Mouse (Mus musculus) forebrain, embryonic 16.5 days (tissue): ENCODE measurements around the gene Tmem274. TPM values are rescaled to one million over a fixed set of nuclear protein-coding genes. Genes with fewer than 3 reads are reported as not detected.

Experiments
- ATAC-seq: fragments of 200-750 bp; cut with Nextera tagmentation; 2 replicates; pipeline ENCODE4 v1.8.0; 2017; ENCODE audit warnings: mild to moderate bottlenecking, moderate library complexity
- H3K27ac ChIP-seq: fragments of 300-500 bp; sonication (generic); 2 replicates; pipeline ENCODE4 v1.5.1; 2014; ENCODE audit warnings: low read length, control low read depth
- H3K27me3 ChIP-seq: fragments of 300-500 bp; sonication (generic); replicated peaks from 2 replicates; pipeline ENCODE4 v1.6.1; 2014; ENCODE audit warnings: low read length; ENCODE audit not compliant: control insufficient read depth, insufficient read depth
- H3K36me3 ChIP-seq: fragments of 300-500 bp; sonication (generic); 2 replicates; pipeline ENCODE4 v1.6.1; 2014; ENCODE audit not compliant: control insufficient read depth, insufficient read depth
- H3K4me1 ChIP-seq: fragments of 300-500 bp; sonication (generic); replicated peaks from 2 replicates; pipeline ENCODE4 v1.6.1; 2014; ENCODE audit warnings: low read length; ENCODE audit not compliant: control insufficient read depth, insufficient read depth
- H3K4me2 ChIP-seq: fragments of 300-500 bp; sonication (generic); 2 replicates; pipeline ENCODE4 v1.6.1; 2014; ENCODE audit warnings: mild to moderate bottlenecking, low read length, control low read depth
- H3K4me3 ChIP-seq: fragments of 300-500 bp; sonication (generic); replicated peaks from 2 replicates; pipeline ENCODE4 v1.5.1; 2014; ENCODE audit warnings: mild to moderate bottlenecking, low read length, control low read depth
- H3K9ac ChIP-seq: fragments of 300-500 bp; sonication (generic); replicated peaks from 2 replicates; pipeline ENCODE4 v1.6.1; 2014; ENCODE audit warnings: low read depth, low read length, control low read depth
- H3K9me3 ChIP-seq: fragments of 300-500 bp; sonication (generic); 2 replicates; pipeline ENCODE4 v1.6.1; 2016; ENCODE audit warnings: low read length; ENCODE audit not compliant: control insufficient read depth
- WGBS: fragments of 180-500 bp; shearing (Covaris S2); extraction: QIAGEN DNeasy Blood & Tissue Kit; methylation state at CpG from one replicate; pipeline ENCODE4 v1.1.7; 2014; 5-methylcytosine and 5-hydroxymethylcytosine counted together
- polyA plus RNA-seq: library from polyadenylated mRNA; unstranded; fragments of >200 nt; fragmentation: Nextera tagmentation; extraction: Ambion mirVana; gene quantifications from 2 replicates; pipeline ENCODE4 v1.2.1, GENCODE M21; 2015

Gene Tmem274
- polyA plus RNA-seq, 1 experiment from 2014 or later: not detected

DNA sequence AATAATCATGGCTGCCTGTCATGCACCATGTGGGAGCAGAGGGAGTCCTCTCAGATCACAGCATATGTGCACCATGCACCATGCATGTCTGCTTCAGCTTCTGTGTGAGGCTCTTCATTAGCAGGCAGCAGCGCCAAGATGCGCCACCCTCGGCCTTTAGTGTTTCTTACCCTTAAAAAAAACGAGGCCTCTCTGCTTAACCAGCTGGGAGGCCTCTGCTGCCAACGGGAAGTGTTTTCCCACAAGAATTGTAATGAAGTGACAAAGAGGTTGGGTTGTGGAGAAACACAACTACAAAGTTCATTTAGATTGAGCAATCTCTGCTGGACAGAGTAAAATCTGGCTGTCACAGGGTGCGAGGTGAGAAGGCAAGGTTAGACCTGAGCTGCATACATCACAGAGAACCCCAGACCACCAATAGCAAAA lies 34.1 kb downstream of the Tmem274 start:
- Histone ChIP-seq H3K27me3 (no peaks in the 10 kb centered on the region), H3K36me3 (no peaks in the 10 kb centered on the region), H3K27ac (peak overlapping the region; percentile 42), H3K9me3 (no peaks in the 10 kb centered on the region), H3K4me1 (peaks cover 7% of the 10 kb centered on the region; the same call in 1 of the 2 replicates), H3K9ac (no peak overlapping the region), H3K4me3 (no peak overlapping the region), H3K4me2 (no peak overlapping the region)
- peak; percentile 80 for ATAC-seq
- 20% methylated on average over 6 of the region's 6 CpGs for WGBS

DNA sequence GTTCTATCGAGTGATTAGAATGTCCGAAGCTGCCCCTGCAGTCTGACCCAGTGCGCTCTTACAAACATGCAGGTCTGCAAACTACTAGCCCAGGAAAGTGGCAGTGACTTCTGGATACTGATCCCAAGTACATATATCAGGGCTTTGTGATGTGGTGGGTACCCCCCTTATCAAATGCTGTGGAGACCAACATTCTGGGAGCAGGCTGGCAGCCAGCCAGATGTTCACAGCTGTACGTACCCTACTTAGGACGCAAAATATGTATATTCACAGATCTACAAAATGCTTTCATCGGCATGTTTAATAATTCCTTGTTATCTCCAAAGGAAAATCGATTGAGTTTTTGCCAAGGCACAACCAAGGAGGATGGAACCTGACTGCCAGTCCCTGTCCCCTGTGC lies 34.9 kb downstream of the Tmem274 start:
- no peaks in the 10 kb centered on the region for H3K9me3 ChIP-seq
- H3K4me1 ChIP-seq: peaks cover 7% of the 10 kb centered on the region; the same call in 1 of the 2 replicates
- peak; percentile 50; the same call in 1 of the 2 replicates for ATAC-seq
- no peak overlapping the region for H3K4me2 ChIP-seq
- H3K4me3 ChIP-seq: no peak overlapping the region
- no peak overlapping the region for H3K9ac ChIP-seq
- 74% methylated on average over 7 of the region's 7 CpGs for WGBS
- H3K27ac ChIP-seq: peak overlapping the region; percentile 42
- no peaks in the 10 kb centered on the region for H3K27me3 ChIP-seq
- no peaks in the 10 kb centered on the region for H3K36me3 ChIP-seq

DNA sequence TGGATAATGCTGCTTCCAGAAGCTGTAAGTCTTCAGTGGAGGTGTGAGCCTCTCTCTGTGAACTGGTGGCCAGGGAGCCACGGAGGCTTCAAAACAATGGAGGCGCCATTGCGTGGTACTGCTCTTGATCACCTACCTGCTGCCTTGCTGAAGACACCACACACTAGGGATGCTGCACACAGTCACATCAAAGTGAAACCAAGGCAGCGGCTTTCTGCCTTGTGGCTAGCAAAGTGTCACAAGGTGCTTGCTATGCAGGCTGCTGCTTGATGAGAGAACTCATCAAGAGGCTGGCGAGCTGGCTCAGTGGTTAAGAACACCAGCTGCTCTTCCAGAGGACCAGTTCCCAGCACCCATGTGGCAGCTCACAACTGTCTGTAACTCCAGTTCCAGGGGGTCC lies 38.5 kb downstream of the Tmem274 start:
- H3K36me3 ChIP-seq: no peaks in the 10 kb centered on the region
- H3K27ac ChIP-seq: no peak overlapping the region
- H3K4me1 ChIP-seq: peaks cover 18% of the 10 kb centered on the region
- no peak overlapping the region for H3K4me2 ChIP-seq
- H3K9me3 ChIP-seq: no peaks in the 10 kb centered on the region
- H3K9ac ChIP-seq: no peak overlapping the region
- WGBS: 90% methylated on average over 5 of the region's 5 CpGs
- H3K27me3 ChIP-seq: no peaks in the 10 kb centered on the region
- no peak for ATAC-seq
- no peak overlapping the region for H3K4me3 ChIP-seq

DNA sequence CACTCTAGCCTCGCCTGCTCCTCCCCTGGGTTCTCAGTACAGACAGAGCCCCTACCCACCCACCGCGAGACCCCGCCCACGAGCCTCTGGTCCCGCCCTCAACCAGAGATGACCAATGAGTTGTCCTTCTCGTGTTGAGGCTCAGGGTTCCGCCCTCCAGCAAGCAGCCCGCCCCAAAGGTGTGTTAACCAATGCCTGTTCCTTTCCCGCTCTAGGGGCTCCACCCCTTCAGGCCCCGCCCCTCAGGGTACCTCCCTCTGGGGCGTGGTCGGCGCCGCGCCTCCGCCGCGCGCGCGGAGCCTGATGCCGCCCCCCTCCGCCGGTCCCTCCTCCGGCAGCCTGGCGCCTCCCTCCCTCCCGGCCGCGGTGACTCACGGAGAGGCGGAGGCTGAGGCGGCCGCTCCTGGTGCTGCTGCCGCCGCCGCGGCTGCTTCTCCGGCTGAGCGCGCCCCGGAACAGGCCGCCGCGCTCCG lies 40.7 kb downstream of the Tmem274 start, which contains the start of gene Ctnnbip1:
Gene Ctnnbip1 (plus strand): TSS at position 369 of the 473 bp plus-strand sequence.
- no peak within 1 kb of the TSS for H3K27ac ChIP-seq
- WGBS: under 1% methylated on average over 26 of the region's 46 CpGs
- H3K4me2 ChIP-seq: peak within 1 kb of the TSS; percentile 96

DNA sequence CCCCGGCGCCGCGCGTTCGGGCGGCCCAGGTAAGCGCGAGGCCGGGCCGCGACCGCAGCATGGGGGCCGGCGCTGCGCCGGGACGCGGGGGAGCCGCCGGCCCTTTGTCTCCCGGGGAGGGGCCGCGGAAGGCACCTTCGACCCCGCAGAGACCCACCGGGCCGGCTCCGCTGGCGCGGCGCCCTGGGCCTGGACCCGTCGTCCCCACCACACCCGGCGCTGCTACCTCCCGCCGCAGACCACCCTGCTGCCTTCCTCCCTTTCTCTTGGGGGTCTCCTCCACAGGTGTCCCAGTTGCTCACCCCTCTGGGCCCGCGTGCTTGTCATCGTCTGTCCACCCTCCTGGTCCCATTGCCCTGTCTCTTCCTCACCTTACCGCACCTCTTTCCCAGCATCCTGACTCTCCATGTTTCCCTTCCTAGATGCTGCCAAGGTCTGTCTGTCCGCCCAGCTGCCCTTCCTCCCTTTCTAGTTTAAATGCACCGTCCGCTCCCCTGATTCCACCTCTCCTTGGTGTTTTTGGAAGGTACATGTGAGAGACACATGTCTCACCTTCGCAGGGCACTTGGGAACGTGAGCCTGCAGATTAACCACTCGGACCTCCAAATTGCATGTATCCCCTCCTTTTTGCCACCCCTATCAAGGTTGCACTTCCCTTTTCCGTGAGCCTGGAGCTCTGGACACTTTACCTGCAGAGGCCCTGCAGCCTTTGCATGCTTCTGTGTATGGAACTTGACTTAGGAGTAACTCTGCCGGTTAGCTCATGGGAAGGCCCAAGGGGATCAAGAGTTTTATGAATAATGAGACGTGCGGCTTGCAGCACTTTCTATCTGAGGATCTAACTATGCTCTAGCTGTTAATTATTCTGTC lies 41.4 kb downstream of the Tmem274 start:
- no peak for ATAC-seq
- 2% methylated on average over 37 of the region's 52 CpGs for WGBS

More for the DNA sequence above, 40.7 kb downstream of the Tmem274 start, which contains the start of gene Ctnnbip1:
- Histone ChIP-seq H3K4me3 (peak within 1 kb of the TSS; percentile 63), H3K9ac (peak within 1 kb of the TSS; percentile 93), H3K4me1 (peaks cover 11% of the 10 kb centered on the region), H3K9me3 (no peaks in the 10 kb centered on the region), H3K36me3 (no peaks in the 10 kb centered on the region), H3K27me3 (no peaks in the 10 kb centered on the region)
- peak; percentile 98 for ATAC-seq

DNA sequence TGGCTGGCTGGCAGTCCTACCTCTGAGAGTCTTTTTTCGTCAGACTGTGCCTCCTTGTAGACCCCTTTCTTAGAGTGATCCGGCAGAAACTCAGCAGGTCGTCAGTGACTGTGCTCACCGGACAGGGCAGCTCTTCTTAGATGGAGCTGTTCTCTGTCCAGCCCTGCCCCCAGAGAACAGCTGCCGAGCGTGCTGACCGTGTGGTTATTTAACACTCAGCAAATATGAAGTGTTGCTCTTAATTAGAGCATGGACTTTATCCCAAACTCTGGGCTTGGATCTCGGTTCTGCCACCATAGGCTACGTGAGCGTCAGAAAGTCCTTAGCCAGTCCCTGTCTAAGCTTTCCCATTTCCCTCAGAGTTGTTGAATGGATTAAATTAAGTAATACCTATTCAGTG lies 44.1 kb downstream of the Tmem274 start:
- Histone ChIP-seq H3K4me1 (peaks cover 13% of the 10 kb centered on the region), H3K27ac (no peak overlapping the region), H3K9me3 (no peaks in the 10 kb centered on the region), H3K4me2 (no peak overlapping the region), H3K36me3 (no peaks in the 10 kb centered on the region), H3K27me3 (no peaks in the 10 kb centered on the region), H3K9ac (no peak overlapping the region), H3K4me3 (no peak overlapping the region)
- ATAC-seq: no peak
- 73% methylated on average over 10 of the region's 10 CpGs for WGBS

More for the DNA sequence above, 41.4 kb downstream of the Tmem274 start:
- H3K36me3 ChIP-seq: no peaks in the 10 kb centered on the region
- H3K9ac ChIP-seq: peak overlapping the region; percentile 93
- peaks cover 11% of the 10 kb centered on the region for H3K4me1 ChIP-seq
- no peaks in the 10 kb centered on the region for H3K27me3 ChIP-seq
- no peak overlapping the region for H3K27ac ChIP-seq
- H3K4me2 ChIP-seq: peak overlapping the region; percentile 96
- peak overlapping the region; percentile 63 for H3K4me3 ChIP-seq
- H3K9me3 ChIP-seq: no peaks in the 10 kb centered on the region

DNA sequence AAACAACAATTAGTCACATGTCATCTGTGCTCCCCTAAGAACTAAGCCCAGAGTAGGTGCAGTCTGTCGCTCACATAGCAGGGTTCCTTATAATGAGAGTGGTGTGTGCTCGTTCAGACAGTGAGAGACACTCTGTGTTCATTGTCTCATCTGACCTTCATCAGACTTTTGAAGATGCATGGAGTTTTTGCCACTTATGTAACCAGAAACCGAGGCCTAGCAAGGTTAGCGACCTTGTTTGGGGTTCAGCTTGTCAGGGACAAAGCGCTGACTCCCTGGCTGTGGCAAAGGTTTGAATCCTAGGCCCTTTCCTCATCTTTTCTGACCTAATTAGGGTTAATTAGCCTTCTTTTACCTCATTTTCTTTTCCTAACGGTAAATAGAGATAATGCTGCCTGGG lies 46.8 kb downstream of the Tmem274 start:
- no peaks in the 10 kb centered on the region for H3K36me3 ChIP-seq
- WGBS: 40% methylated on average over 6 of the region's 6 CpGs
- ATAC-seq: no peak
- H3K9me3 ChIP-seq: no peaks in the 10 kb centered on the region
- H3K4me1 ChIP-seq: peaks cover 12% of the 10 kb centered on the region
- H3K27me3 ChIP-seq: no peaks in the 10 kb centered on the region
- H3K9ac ChIP-seq: no peak overlapping the region
- H3K4me3 ChIP-seq: no peak overlapping the region
- no peak overlapping the region for H3K27ac ChIP-seq
- H3K4me2 ChIP-seq: no peak overlapping the region

DNA sequence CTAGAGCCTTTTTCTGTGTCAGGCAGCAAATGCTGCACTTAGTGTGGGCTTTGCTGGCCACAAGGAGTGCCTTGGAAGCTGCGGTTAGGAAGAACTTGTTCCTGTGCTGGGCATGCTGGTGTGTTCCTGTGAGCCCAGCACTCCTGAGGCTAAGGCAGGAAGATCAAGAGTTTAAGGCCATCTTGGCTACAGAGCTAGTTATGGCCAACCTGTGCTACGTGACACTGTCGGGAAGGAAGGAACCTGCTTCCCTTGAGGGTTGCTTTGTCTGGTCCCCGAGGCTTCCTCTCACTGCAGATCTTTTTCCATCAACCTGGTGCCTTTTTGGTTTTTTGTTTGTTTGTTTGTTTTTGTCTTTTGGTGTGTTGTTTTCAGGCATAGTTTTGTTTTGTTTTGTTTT lies 48.0 kb downstream of the Tmem274 start:
- no peak overlapping the region for H3K4me3 ChIP-seq
- H3K27me3 ChIP-seq: no peaks in the 10 kb centered on the region
- H3K9ac ChIP-seq: no peak overlapping the region
- H3K9me3 ChIP-seq: no peaks in the 10 kb centered on the region
- H3K4me2 ChIP-seq: no peak overlapping the region
- peaks cover 6% of the 10 kb centered on the region; the same call in 1 of the 2 replicates for H3K4me1 ChIP-seq
- WGBS: 89% methylated on average over 4 of the region's 4 CpGs
- H3K36me3 ChIP-seq: no peaks in the 10 kb centered on the region
- H3K27ac ChIP-seq: no peak overlapping the region
- ATAC-seq: no peak

DNA sequence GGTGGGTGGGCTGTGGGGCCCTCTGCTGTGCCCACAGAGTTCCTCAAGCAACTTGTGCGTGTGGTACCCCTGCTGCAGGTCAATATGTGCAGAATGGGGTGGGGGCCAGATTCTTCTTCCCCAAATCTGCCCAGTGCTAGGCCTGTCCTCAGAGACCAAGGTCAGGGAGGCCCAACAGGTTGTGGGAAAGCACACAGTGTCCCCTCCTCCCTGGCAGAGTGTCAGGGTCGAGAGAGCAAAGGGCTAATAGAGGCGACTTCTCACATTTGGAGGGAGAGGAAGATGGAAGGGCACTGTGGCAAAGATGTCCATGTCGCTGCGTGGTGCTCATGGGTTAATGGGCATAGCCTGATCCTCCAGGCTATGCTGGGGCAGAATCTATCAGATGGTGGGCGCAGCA lies 48.6 kb downstream of the Tmem274 start:
- peaks cover 6% of the 10 kb centered on the region; the same call in 1 of the 2 replicates for H3K4me1 ChIP-seq
- no peak overlapping the region for H3K4me3 ChIP-seq
- H3K9me3 ChIP-seq: no peaks in the 10 kb centered on the region
- H3K4me2 ChIP-seq: no peak overlapping the region
- H3K27ac ChIP-seq: no peak overlapping the region
- no peak for ATAC-seq
- H3K9ac ChIP-seq: no peak overlapping the region
- 66% methylated on average over 6 of the region's 6 CpGs for WGBS
- H3K27me3 ChIP-seq: no peaks in the 10 kb centered on the region
- H3K36me3 ChIP-seq: no peaks in the 10 kb centered on the region
